Mouse (Mus musculus) liver, embryonic 14.5 days (tissue): ENCODE measurements around the gene Epb41l1. TPM values are rescaled to one million over a fixed set of nuclear protein-coding genes. Genes with fewer than 3 reads are reported as not detected.

Experiments used
- ATAC-seq: fragments of 200-750 bp; cut with Nextera tagmentation; 2 replicates; pipeline ENCODE4 v1.8.0; 2017; ENCODE audit warnings: moderate number of reproducible peaks, mild to moderate bottlenecking, moderate library complexity; ENCODE audit not compliant: insufficient read depth
- DNase-seq, 3 experiments: peaks; one replicate each; pipeline ENCODE4 v3.0.0-alpha.2; 2012 to 2013; ENCODE audit warnings: low read depth in 3 of 3, low spot score in 3 of 3
- H3K27ac ChIP-seq: fragments of 300-500 bp; sonication (generic); 2 replicates; pipeline ENCODE4 v1.5.1; 2014; ENCODE audit warnings: moderate library complexity, mild to moderate bottlenecking, control low read depth, inconsistent platforms
- H3K27me3 ChIP-seq: fragments of 300-500 bp; sonication (generic); 2 replicates; pipeline ENCODE4 v1.6.1; 2014; ENCODE audit warnings: mild to moderate bottlenecking, low read length, moderate library complexity; ENCODE audit not compliant: control insufficient read depth, insufficient read depth
- H3K36me3 ChIP-seq: fragments of 300-500 bp; sonication (generic); replicated peaks from 2 replicates; pipeline ENCODE4 v1.6.1; 2014; ENCODE audit warnings: low read depth; ENCODE audit not compliant: control insufficient read depth, insufficient read depth
- H3K4me1 ChIP-seq, 2 experiments: fragments of 200-500 bp in 1 of 2; fragments of 300-500 bp in 1 of 2; sonication (generic) in 1 of 2; replicated peaks; 2 replicates each; pipeline ENCODE4 v1.6.1; 2012 to 2014; ENCODE audit warnings: antibody characterized with exemption in 1 of 2, inconsistent platforms in 1 of 2, low read length in 1 of 2; ENCODE audit not compliant: control insufficient read depth in 2 of 2, insufficient read depth in 2 of 2
- H3K4me2 ChIP-seq: fragments of 300-500 bp; sonication (generic); 2 replicates; pipeline ENCODE4 v1.6.1; 2014; ENCODE audit warnings: low read depth, mild to moderate bottlenecking, control low read depth, moderate library complexity
- H3K4me3 ChIP-seq, 2 experiments: fragments of 200-500 bp in 1 of 2; fragments of 300-500 bp in 1 of 2; sonication (generic) in 1 of 2; 2 replicates each; pipeline ENCODE4 v1.5.1; 2012 to 2014; ENCODE audit warnings: low read depth in 2 of 2, low read length in 2 of 2, mild to moderate bottlenecking in 2 of 2, control low read depth in 1 of 2, inconsistent platforms in 1 of 2, moderate library complexity in 1 of 2; ENCODE audit not compliant: insufficient read depth in 1 of 2
- H3K9ac ChIP-seq: fragments of 300-500 bp; sonication (generic); replicated peaks from 2 replicates; pipeline ENCODE4 v1.6.1; 2014; ENCODE audit warnings: mild to moderate bottlenecking, control low read depth, moderate library complexity
- H3K9me3 ChIP-seq: fragments of 300-500 bp; sonication (generic); 2 replicates; pipeline ENCODE4 v1.6.1; 2016; ENCODE audit warnings: low read length, mixed read lengths; ENCODE audit not compliant: control insufficient read depth
- CTCF ChIP-seq: IDR thresholded peaks from 2 replicates; pipeline ENCODE4 v1.5.1; 2016; ENCODE audit warnings: antibody characterized with exemption, low read depth, control low read depth
- EP300 ChIP-seq: IDR thresholded peaks from 2 replicates; pipeline ENCODE4 v1.6.1; 2016; ENCODE audit warnings: antibody characterized with exemption, low read depth
- WGBS: fragments of 180-500 bp; shearing (Covaris S2); extraction: QIAGEN DNeasy Blood & Tissue Kit; methylation state at CpG from one replicate; pipeline ENCODE4 v1.1.7; 2014; ENCODE audit not compliant: insufficient replicate concordance; 5-methylcytosine and 5-hydroxymethylcytosine counted together
- polyA plus RNA-seq, 2 experiments: library from polyadenylated mRNA; depleted of rRNA in 1 of 2; stranded (reverse) in 1 of 2; unstranded in 1 of 2; fragments of >200 nt; fragmentation: Nextera tagmentation in 1 of 2; extraction: Ambion mirVana in 1 of 2; gene quantifications; 2 replicates each; pipeline versions ENCODE4 v1.2.1 to v1.2.3; 2012 to 2014

Gene Epb41l1
- polyA plus RNA-seq, 2 experiments: 0.46 to 2.5 TPM

- Histone ChIP-seq H3K9me3 (no peaks in the 10 kb centered on the region), H3K27ac (no peak overlapping the region), H3K36me3 (peaks cover 3% of the 10 kb centered on the region), H3K4me2 (no peak overlapping the region), H3K27me3 (no peaks in the 10 kb centered on the region), H3K9ac (no peak overlapping the region), H3K4me1 (no peaks in the 10 kb centered on the region), H3K4me3 (no peak overlapping the region)
- no peak for TF ChIP-seq CTCF
- no peak for TF ChIP-seq EP300
- no peak for ATAC-seq
- no peak for DNase-seq
- WGBS: 64% methylated on average over 6 of the region's 6 CpGs
These were observed 150.8 kb downstream of the Epb41l1 start for GRCm38 (mm10) chr2:156571521-156571920.

- H3K4me1 ChIP-seq: no peaks in the 10 kb centered on the region
- H3K4me2 ChIP-seq: no peak overlapping the region
- no peaks in the 10 kb centered on the region for H3K27me3 ChIP-seq
- no peak overlapping the region for H3K4me3 ChIP-seq
- no peak for ATAC-seq
- no peak overlapping the region for H3K9ac ChIP-seq
- no peak for DNase-seq
- no peaks in the 10 kb centered on the region for H3K9me3 ChIP-seq
- TF ChIP-seq CTCF (no peak), EP300 (no peak)
- H3K27ac ChIP-seq: no peak overlapping the region
- H3K36me3 ChIP-seq: no peaks in the 10 kb centered on the region
- WGBS: 57% methylated on average over 7 of the region's 7 CpGs
These were observed 156.3 kb downstream of the Epb41l1 start for GRCm38 (mm10) chr2:156576850-156577587.

- ATAC-seq: no peak
- 53% methylated on average over 5 of the region's 5 CpGs for WGBS
These were observed 159.8 kb downstream of the Epb41l1 start for GRCm38 (mm10) chr2:156580507-156580906.

GRCm38 (mm10) chr2:156581244-156581643, 160.5 kb downstream of the Epb41l1 start:
- Histone ChIP-seq H3K4me2 (no peak overlapping the region), H3K36me3 (no peaks in the 10 kb centered on the region), H3K9ac (no peak overlapping the region), H3K9me3 (no peaks in the 10 kb centered on the region), H3K27me3 (no peaks in the 10 kb centered on the region), H3K27ac (no peak overlapping the region), H3K4me3 (no peak overlapping the region), H3K4me1 (no peaks in the 10 kb centered on the region)
- ATAC-seq (no peak), DNase-seq (no peak)
- 55% methylated on average over 10 of the region's 10 CpGs for WGBS
- no peak for TF ChIP-seq EP300

More at GRCm38 (mm10) chr2:156580507-156580906, 159.8 kb downstream of the Epb41l1 start:
- Histone ChIP-seq H3K27ac (no peak overlapping the region), H3K36me3 (no peaks in the 10 kb centered on the region), H3K4me1 (no peaks in the 10 kb centered on the region), H3K27me3 (no peaks in the 10 kb centered on the region), H3K9ac (no peak overlapping the region), H3K4me2 (no peak overlapping the region), H3K9me3 (no peaks in the 10 kb centered on the region), H3K4me3 (no peak overlapping the region)
- TF ChIP-seq EP300 (no peak), CTCF (no peak)
- DNase-seq: no peak

- Histone ChIP-seq H3K27me3 (no peaks in the 10 kb centered on the region), H3K9me3 (no peaks in the 10 kb centered on the region), H3K9ac (no peak overlapping the region), H3K4me1 (no peaks in the 10 kb centered on the region), H3K36me3 (no peaks in the 10 kb centered on the region), H3K4me2 (no peak overlapping the region), H3K4me3 (no peak overlapping the region), H3K27ac (no peak overlapping the region)
- WGBS: 56% methylated on average over 10 of the region's 10 CpGs
- TF ChIP-seq EP300 (no peak), CTCF (no peak)
- ATAC-seq (no peak), DNase-seq (no peak)
These were observed 162.2 kb downstream of the Epb41l1 start for GRCm38 (mm10) chr2:156582887-156583286.
